Mouse (Mus musculus) E14TG2a.4 (cell line): ENCODE measurements around the gene Pbrm1.

Source experiments
- CTCF ChIP-seq: conservative IDR thresholded peaks from 2 replicates; pipeline ENCODE4 v1.5.1; 2014; ENCODE audit warnings: low read length
- NANOG ChIP-seq: IDR thresholded peaks from 2 replicates; pipeline ENCODE4 v1.6.1; 2014; ENCODE audit warnings: borderline replicate concordance, low read length, mixed read lengths
- POU5F1 ChIP-seq: IDR thresholded peaks from 2 replicates; pipeline ENCODE4 v1.6.1; 2014; ENCODE audit warnings: low read length, borderline replicate concordance

DNA sequence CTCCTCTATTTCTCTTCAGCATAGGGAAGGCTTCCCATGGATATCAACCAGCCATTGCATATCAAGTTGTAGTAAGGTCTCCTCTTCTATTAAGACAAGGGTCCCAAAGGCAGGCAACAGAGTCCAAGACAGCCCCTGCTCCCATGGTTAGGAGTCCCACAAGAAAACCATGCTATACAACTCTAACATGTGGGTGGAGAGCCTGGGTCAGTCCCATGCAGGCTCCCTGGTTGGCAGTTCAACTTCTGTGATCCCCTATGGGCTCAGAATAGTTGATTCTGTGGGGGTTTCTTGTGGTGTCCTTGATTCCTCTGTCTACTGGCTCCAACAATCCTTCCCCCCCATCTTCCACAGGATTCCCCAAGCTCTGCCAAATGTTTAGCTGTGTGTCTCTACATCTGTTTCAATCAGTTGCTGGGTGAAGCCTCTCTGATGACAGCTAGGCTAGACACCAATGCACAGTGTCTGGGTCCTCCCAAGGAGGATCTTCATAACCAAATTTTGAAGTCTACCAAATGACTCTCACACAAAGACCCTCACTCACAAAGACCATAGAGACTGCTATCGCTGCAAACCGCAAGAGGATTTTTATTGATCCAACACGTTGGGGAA lies 59.8 kb downstream of the Pbrm1 start:
- no peak for TF ChIP-seq CTCF
- no peak for TF ChIP-seq NANOG
- no peak for TF ChIP-seq POU5F1
